Mouse (Mus musculus) liver, postnatal 0 days (tissue): ENCODE results near the gene Slc7a4.

ENCODE experiments used
- CTCF ChIP-seq: sonication (generic); IDR thresholded peaks from 2 replicates; pipeline ENCODE4 v1.5.1; 2016; ENCODE audit warnings: antibody characterized with exemption, low read depth
- EP300 ChIP-seq: IDR thresholded peaks from 2 replicates; pipeline ENCODE4 v1.6.1; 2016; ENCODE audit warnings: antibody characterized with exemption, low read depth, mild to moderate bottlenecking

DNA sequence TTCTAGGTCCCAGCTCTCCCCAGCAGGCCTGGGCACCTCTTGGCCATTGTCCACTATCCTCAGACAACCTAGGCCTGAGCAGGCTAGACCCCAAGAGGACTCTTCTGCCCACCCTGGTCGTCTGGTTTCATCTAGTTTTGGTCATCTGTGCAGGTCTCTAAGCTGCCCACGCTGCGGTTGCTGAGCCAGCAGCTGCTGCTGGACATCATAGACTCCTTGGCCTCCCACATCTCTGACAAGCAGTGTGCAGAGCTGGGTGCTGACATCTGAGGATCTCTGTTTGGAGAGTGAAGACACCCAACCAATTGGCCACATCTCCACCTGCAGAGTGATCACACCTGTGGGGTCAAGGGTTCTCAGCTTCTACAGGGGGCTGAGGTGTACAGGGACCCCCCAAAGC is 57.5 kb downstream of the Slc7a4 start:
- no peak for TF ChIP-seq CTCF
- no peak for TF ChIP-seq EP300
